Mouse (Mus musculus) erythroblast, embryonic 14.5 days (primary cell): ENCODE results near the gene Coro2a.

Source experiments
- GATA1 ChIP-seq: IDR thresholded peaks from 2 replicates; pipeline ENCODE4 v1.6.1; 2012; ENCODE audit warnings: low read length, inconsistent platforms, mixed read lengths
- TAL1 ChIP-seq: IDR thresholded peaks from 3 replicates; pipeline ENCODE4 v1.6.1; 2012; ENCODE audit warnings: low read length, inconsistent platforms, mixed read lengths

- TF ChIP-seq GATA1 (no peak), TAL1 (no peak)
Observed at GRCm38 (mm10) chr4:46574024-46574753, 27.8 kb downstream of the Coro2a start.
